Mouse (Mus musculus) fibroblast of lung, adult 2 months (primary cell): ENCODE results near the gene C1qtnf9.

Source experiments
- DNase-seq: peaks from one replicate; pipeline ENCODE4 v3.0.0-alpha.2; 2011; ENCODE audit warnings: low read depth

Gene C1qtnf9

DNA sequence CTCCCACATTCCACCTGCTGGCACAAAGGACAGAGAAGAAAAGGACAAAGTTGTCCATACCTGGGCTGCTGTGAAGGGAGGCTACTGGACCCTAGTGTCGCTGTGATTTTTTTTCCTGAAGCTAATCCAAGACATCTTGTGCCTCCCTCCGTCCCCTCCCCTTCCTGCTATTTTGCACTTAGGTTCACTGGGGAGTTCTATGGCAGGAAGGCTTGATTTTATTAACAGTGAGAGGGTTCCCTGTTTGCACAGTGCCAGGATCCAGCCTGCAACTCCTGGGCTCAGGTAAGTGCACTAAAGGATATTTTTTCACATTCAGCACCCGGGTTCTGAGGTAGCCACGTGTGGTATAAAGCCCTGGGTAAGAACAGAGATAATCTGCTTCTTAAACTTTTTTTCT lies at the start of gene C1qtnf9:
Gene C1qtnf9, plus strand, starts transcription at position 251 of the 400 bp plus-strand sequence.
- no peak for DNase-seq

DNA sequence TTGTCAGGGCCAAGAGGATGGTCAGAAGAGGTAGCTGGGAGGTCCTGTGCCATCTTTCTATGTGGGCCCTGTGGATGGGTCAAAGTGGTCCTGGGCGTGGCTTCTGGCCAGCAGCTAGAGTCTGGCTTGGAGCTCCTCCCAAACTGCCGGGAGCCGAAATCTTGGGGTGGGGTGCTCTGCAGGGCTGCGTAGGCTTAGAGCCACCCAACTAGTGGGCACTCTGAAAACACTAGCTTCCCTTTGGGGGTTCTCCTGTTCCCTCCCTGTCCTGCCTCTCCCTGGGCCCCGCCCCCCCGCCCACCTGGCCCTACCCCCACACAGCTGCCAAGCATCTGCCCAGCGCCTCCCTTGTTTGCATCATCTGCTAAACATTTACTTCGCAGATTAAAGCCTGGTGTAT lies 46.6 kb upstream of the C1qtnf9 start:
- DNase-seq, result no peak

DNA sequence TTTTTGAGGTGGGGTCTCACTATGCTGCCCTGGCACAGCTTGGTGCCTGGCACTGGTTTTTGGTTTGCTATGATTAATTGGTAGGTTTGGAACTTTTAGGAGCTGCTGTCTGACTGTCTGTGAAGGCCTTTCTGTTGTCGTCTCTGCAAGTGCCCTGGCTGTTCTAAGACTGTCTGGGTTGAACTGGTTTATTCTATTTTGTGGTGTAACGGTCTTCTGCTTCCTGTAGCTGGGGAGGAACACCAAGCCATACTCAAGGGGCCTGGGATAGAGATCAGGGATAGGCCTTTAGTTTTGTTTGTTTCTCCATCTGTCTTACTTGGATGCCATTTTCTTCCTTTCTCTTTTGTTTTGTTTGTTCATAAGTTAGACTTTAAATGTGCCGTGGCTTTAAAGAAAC lies 46.0 kb upstream of the C1qtnf9 start:
- no peak for DNase-seq

DNA sequence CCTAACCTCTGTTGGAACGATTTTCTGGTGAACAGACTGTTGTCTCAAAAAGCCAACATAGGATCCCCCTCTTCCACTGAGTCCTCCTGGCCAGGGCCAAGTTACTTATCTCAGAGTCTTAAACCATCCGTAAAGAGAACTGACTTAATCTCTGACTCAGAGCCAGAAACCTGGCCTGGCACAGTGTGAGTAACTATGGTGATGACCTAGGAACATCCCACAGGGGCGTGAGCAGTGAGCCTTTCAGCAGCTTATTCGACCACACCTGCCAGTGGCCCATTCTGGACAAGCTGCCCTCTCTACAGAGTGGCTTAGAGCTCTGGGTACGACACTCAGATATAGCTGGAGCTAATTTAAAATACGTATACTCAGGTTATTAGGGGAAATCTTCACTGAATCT lies 41.8 kb upstream of the C1qtnf9 start:
- DNase-seq, result no peak

DNA sequence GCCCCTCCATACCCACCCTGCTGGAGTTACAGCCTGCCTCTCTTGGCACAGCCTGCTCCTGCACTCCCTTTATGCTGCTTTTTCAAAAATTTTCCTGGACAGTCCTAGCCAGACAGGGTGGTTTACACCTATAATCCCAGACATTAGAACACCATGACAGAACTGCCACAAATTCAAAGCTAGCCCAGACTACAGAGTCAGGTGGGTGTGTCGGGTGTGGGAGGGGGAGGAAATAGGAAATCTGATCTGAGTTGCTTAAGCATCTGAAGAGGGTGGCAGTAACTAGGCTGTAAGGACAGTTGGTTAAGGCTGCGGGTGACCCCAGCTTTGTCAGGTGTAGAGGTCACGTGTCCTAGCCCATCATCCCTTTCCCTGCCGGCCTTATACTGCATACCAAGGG lies 40.8 kb upstream of the C1qtnf9 start:
- no peak for DNase-seq

DNA sequence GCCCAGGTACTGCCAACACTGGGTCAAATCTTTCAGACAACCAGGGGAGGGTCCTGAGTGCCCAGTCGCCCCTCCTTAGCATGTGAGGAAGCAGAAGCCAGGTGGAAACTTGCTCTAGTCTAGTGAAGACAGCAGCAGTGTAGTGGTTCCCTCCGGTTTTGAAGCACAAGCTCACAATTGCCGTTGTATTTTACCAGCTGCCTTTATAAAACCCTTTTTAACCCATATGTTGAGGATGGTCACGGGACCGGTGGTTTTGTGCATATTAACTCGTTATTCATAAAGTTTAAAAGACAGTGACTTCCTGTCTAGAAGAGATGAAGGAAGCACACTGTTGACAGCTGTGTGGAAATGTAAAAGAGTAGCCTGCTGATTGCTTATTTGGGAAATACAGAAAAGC lies 35.9 kb upstream of the C1qtnf9 start:
- no peak for DNase-seq

DNA sequence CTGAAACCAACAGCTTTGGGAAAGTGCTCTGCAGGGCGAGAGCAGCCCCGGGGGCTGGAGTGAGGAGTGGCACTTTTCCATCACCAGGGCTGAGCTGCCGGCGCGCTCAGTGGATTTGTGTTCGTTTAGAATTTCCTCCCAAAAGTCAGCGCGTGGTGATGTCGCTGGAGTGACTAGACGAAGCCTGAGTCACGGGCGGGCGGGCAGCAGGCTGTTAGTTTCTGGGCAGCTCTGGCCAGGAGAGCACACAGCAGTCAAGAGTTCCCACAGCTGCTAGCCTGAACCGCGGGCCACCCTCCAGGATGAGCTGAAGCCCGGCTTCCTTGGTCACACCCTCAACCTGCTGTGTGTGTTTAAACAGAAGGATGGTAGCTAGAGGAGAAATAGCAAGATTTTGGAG lies 35.1 kb upstream of the C1qtnf9 start:
- DNase-seq, result peak; percentile 93

DNA sequence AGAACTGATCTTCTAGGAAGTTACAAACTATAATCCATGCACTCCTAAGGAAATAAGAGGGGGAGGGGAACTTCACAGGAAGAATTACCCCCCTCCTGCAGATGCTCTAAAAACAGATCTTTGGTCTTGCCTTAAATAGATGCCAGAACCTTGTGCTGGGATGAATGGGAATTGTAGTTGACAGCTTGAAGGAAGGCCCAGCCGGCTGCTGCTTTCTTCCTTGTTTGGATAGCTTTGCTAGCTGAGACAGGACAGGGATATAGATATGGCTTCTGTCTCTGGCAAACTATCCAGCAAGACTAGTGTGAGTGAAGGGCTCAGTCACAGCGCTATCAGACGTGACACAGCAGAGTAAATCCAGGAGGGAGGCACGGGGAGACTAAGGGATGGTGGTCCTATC lies 34.2 kb upstream of the C1qtnf9 start:
- no peak for DNase-seq

DNA sequence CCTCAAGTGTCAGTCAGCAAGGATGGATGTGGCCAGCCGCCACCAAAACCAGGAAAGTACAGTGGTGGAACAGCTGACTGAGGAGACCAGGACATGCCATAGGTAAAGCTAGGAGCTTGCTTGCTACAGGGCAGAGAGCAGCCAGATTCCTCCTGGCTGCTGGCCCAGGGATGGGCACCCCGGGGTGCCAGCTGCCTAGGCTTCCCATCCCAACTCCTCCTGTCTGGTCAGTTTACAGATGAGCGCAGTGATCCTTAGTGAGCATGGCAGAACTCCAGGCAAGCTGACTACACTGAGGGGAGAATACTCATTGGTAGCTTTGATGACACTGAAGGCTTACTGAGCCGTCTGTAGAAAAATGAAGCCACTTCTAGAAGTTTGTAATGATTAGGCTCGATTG lies 32.7 kb upstream of the C1qtnf9 start:
- no peak for DNase-seq

DNA sequence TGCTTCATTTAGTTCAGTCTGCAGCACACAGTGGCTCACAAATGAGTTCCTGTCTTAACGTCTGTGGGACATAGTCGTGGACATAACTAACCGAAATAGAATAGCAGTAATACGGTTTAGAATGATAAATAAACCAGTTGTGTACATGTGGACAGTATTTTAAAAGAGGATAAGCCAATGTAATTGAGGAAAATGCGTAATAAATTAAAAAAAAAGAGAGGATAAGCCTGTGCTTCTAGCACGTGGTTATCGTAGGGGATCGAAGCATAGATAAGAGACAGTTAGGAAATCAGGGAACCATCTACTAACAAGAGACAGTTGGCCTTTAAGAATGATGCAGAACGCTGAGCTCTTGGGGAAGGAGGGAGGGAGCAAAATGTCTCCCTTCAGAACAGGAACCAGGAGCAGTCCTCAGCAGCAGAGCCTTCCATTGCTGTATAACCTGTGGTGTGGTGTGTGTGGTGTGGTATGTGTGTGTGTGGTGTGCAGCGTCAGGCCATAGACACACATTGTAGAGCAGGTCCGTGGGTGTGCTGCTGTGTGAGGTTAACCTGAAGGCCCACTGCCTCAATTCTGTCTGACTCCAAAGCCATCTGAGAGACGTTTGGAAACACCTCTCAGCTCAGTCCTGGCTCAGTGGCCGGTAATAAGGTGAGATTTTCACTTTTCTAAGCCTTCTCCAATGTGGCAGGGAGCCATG lies 31.9 kb upstream of the C1qtnf9 start:
- DNase-seq, result no peak

DNA sequence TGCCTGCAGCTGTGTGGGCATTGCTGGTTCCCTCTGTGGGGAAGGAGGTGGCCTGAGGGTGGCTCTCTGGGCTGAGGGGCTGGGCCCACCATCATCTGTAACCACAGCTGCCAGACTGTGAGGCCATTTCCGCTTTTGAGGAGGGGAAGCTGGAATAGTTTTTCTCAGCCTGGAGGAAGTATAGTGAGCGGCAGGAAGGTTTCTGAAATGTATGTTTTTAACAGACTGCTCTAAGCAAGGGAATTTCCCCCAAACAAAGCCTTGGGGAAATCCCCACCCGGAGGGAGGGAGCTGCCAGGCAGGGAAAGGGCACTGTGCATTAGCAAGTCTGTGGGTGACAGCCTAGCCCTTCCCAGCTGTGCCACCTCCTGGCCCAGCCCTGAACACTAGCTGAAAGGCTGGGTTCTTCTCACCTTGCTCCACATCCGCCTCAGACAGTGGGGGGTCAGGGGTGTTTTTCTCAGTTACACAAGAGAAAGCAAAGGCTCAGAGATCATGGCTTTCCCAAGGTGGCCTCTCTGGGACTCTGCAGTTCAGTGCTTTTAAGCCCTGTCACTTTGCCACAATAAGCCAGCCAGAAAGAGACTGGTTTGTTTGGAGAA lies 31.2 kb upstream of the C1qtnf9 start:
- no peak for DNase-seq

DNA sequence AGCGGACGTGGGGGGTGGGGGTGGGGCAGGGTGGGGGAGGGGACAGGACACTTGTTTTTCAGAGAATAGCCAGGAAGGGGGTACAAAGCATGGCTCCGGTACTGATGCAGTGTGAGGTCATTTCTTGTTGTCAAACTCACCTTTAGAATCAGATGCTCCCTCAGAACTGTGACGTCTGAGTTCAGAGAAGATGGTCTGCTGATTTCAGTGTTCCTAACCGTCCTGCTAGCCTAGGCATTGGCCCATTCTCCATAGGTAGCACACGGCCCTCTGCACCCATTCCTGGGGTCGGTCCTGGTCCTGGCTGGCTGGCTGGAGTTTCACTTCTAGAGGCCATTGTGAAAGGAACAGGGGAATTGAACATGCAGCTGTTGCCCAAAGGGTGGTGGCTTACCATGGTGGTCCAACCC lies 30.7 kb upstream of the C1qtnf9 start:
- DNase-seq, result no peak

DNA sequence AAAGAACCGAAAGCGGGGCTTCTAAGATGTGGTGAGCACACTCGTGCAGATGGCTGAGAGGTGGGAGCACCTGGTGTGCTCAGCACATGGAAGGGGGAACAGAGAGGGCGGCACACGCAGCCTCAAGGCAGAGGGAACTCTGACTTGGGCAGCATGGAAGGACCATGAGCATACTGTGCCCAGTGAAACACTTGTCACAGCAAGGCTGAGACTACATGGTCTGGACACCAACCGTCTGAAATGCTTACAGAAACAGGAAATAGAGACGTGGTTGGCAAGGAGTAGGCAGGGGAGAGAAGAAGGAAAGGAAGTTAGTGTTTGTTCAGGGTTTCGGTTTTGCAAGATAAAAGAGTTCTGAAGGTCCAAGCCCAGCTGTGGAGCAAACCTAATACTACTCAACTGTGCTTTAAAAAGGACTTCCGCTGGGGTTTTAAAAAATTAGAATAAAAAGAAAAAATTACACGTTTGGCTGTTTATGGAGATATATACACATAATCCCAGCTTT lies 29.4 kb upstream of the C1qtnf9 start:
- DNase-seq, result no peak

DNA sequence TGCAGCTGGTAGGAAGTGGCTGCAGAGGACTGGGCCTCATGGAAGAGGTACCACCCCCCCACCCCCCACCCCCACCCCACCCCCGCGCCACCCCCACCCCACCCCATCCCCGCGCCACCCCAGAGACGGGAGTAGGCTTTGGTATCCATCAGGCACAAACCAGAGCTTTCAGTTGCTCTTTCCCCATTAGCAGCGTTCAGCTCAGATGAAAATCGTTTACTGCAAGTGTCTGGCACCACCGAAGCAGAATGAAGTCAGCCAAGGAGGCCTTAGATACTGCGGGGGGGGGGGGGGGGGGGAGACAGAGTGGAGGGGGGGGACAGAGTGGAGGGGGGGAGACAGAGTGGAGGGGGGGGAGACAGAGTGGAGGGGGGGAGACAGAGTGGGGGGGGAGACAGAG lies 28.8 kb upstream of the C1qtnf9 start:
- DNase-seq, result no peak

DNA sequence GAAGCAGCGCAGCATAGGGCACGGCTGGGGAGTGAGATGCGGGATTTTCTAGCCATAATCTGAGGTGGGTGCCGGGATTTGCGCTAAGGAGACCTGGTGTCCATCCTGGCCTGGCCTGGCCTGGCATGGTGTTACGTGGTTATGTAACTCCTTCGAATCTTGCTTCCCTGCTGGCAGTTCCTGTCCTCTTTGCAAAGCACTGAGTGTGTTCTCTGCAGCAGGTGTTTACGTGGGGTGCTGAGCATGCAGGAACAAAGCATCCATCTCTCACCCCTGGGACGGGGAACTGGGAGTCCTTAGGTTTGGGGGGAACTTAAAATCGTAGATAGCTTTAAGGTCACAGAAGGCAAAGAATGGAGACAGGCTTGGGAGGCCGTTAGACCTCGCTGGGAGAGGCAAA lies 28.3 kb upstream of the C1qtnf9 start:
- DNase-seq, result no peak

DNA sequence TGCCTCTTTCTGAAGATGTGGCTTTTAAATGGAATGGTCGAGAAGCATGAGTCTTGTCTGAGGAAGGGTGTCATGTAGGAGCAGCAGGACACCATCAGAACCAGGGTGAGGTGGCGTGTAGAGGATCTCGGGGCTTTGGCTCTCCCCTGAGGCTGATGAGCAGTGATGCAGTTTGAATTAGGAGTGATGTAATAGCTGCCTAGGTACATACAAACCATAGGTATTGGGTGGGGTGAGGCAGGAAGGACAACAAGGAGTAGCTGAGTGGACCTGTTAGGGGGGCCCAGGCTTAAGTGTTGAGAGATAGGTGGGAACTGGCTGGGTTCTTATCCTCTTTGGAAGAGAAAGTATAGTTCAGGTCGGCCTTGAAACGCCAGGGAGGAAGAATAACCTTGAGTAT lies 27.4 kb upstream of the C1qtnf9 start:
- no peak for DNase-seq

DNA sequence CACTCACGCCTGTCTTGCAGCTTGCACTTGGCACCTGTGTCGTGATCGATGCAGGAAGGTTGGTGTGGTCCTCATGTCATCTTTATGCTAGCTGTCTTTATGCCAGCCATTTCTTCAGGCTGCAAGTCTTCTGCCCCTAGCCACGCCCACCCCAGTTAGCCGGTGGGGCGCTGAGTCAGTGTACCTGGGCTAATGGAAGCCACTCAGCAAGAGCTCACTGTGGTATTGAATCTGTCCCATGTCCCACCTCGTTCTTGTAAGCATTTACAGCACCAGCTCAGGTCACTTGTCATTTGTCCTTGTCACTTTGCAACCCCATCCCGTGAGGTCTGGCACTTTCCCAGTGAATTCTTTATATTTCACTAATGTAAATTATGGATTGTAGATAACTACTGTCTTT lies 26.9 kb upstream of the C1qtnf9 start:
- no peak for DNase-seq

DNA sequence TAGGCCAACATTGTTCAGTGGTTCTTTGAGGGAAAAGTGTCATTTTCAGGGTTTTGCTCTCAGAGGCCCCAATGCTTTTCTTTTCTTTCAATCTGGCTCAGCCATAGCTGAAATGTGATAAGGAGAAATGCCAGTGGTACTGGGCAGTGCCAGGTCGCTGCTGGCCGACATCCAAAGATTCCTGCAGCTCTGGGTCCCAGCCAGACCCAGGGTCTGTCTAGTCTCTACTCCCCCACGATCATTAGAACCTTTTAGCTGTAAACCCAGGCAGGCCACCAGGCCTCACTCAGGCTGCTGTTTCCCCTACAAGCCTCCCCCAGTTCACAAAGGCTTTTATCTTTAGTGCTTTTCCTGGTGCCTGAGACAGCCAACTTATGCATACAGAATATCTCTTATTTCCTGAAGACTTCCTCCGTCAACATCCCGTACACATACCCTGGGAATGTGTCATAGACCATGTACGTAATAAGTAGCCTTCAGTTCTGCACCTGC lies 26.4 kb upstream of the C1qtnf9 start:
- peak; percentile 63 for DNase-seq

DNA sequence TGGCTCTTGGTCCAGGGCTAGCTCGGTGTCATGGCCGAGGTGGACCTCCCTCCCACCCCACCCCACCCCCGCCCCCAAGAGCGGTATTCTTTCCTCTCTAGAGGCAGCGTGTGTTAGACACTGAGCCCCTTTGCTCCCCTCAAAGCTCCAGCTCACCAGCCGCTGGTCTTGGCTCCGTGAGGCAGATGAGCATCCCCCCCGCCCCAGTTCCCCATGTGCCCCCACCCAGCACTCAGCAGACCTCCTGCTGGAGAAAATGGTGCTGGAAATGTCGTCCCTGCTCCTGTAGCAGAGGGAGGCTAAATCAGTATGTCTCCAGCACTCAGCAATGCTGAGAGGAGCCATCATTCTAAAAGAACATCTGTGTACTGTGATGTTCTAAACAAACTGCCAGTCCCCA lies 24.3 kb upstream of the C1qtnf9 start:
- DNase-seq, result no peak

DNA sequence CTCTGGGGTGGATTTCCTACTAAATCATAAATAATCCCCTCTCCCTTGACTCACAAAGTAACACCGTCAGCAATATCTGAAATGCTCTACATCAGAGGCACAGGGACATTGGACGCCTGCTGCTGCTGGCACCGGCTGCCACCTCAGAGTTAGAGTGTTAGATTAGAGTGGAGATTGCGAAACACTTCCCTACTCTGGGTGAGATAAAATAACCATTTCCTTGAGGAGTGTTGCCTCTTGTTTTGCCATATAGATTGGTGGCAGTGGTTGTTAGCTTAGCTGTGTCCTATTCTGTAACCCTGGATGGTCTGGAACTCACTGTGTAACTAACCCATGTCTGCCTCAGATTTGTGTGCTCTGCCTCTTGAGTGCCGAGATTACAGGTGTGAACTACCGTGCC lies 22.7 kb upstream of the C1qtnf9 start:
- DNase-seq, result no peak

DNA sequence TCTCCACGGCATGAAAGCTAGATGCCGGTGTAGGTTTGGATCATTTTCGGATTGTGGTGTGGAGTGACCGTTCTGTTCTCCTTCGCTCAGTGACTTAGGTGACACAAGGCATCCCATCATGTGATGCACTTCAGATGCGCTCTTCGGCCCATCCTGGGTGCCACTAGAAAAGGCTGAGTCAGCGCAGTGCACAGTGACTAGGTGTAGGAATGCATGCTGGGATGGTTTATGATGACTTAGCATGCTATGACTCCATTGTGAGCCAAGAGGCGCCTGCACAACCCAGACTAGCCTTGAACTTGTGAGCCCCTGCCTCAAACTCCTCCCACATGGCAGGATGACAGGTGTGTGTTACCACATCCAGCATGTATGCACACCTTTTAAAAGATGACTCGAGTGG lies 21.8 kb upstream of the C1qtnf9 start:
- DNase-seq, result no peak

DNA sequence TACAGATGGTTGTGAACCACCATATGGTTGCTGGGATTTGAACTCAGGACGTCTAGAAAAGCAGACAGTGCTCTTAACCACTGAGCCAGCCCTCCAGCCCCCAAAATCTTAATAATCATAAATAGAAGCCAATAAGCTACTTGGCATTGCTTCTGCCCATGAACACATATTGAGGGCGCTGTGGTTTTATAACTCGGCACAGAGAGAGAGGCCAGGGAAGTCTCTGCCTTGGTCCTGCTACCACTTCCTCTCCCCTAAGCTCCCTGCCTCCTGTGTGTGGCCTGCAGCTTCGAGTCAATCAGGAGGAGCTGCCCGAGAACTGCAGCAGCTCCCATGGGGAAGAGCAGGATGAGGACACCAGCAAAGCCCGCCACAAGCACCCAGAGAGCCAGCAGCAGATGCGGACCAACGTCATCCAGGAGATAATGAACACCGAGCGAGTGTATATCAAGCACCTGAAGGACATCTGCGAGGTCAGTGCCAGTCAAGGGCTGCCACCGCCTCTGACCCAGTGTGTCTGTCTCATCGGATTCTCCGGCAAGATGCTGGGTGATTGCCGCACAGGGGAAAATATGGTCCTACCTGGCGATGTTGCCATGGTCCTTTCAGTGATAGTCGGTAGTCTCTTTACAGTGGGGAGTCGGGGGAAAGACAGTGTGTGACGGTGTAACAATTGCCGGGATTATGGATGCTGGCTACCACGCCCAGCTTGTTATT lies 20.6 kb upstream of the C1qtnf9 start:
- no peak for DNase-seq

DNA sequence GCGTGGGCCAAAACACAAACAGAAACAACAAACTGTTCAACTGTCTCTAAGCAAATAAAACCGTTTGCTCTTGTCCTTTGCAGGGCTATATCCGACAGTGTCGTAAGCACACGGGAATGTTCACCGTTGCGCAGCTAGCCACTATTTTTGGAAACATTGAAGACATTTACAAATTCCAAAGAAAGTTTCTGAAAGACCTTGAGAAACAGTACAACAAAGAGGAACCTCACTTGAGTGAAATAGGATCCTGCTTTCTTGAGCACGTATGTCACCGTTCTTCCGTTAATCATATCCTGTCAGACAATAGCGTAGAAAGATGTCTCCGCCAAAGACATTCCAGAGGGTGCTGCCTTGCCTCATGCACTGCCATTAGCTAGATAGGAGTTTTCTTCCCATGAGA lies 18.1 kb upstream of the C1qtnf9 start:
- no peak for DNase-seq
